Mouse (Mus musculus): ENCODE results near the gene Pole4. TPM values are rescaled to one million over a fixed set of nuclear protein-coding genes. Genes with fewer than 3 reads are reported as not detected.

Pole4 gene
- polyA plus RNA-seq, 1 experiment from 2014 or later = 126 TPM

DNA sequence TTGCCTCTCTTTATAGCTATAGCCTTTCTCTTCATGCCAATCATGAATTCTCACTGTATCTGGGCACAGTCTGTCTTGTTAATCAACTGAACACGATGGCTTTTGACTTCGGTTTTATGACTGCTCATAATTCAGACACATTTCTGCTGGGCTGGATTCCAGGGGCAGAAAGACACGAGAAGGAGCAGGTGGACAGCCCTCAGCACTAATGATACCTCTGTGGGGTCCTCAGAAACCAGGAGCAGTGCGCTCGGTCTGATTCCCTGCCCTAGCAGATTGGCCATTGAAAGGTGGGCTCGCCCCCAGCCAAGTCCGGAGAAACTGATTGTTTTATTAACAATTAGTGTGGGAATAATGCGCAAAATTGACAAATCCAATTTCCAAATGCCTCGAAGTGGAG lies 101.9 kb downstream of the Pole4 start:
- no peak overlapping the region for H3K4me2 ChIP-seq (replicated peaks; ENCODE audit: low read depth, low read length)
- no peak for ATAC-seq (ENCODE audit: insufficient number of reproducible peaks, insufficient read depth, low FRiP score, low read depth)
- no peak overlapping the region for H3K4me3 ChIP-seq (ENCODE audit: low read depth, low read length)
- no peaks in the 10 kb centered on the region for H3K36me3 ChIP-seq (ENCODE audit: control insufficient read depth, insufficient read depth, low read length)
- H3K27ac ChIP-seq (ENCODE audit: low read length) = no peak overlapping the region
- no peaks in the 10 kb centered on the region for H3K4me1 ChIP-seq (ENCODE audit: control insufficient read depth, insufficient read depth, low read length)
- H3K9ac ChIP-seq (replicated peaks; ENCODE audit: low read depth, low read length) = no peak overlapping the region
- H3K9me3 ChIP-seq (ENCODE audit: control insufficient read depth, low read depth, low read length) = no peaks in the 10 kb centered on the region
- 82% methylated on average over 9 of the region's 9 CpGs for WGBS
- no peaks in the 10 kb centered on the region for H3K27me3 ChIP-seq (ENCODE audit: control insufficient read depth, insufficient read depth, low read length)

- H3K27ac ChIP-seq (ENCODE audit: low read length) = no peak overlapping the region
- no peak for ATAC-seq (ENCODE audit: insufficient number of reproducible peaks, insufficient read depth, low FRiP score, low read depth)
- no peaks in the 10 kb centered on the region for H3K4me1 ChIP-seq (ENCODE audit: control insufficient read depth, insufficient read depth, low read length)
- no peaks in the 10 kb centered on the region for H3K36me3 ChIP-seq (ENCODE audit: control insufficient read depth, insufficient read depth, low read length)
- no peak overlapping the region for H3K9ac ChIP-seq (replicated peaks; ENCODE audit: low read depth, low read length)
- H3K27me3 ChIP-seq (ENCODE audit: control insufficient read depth, insufficient read depth, low read length) = no peaks in the 10 kb centered on the region
- H3K4me3 ChIP-seq (ENCODE audit: low read depth, low read length) = no peak overlapping the region
- 67% methylated on average over 8 of the region's 8 CpGs for WGBS
- no peaks in the 10 kb centered on the region for H3K9me3 ChIP-seq (ENCODE audit: control insufficient read depth, low read depth, low read length)
- H3K4me2 ChIP-seq (replicated peaks; ENCODE audit: low read depth, low read length) = no peak overlapping the region
Measured at GRCm38 (mm10) chr6:82595461-82596090, 109.6 kb downstream of the Pole4 start.

DNA sequence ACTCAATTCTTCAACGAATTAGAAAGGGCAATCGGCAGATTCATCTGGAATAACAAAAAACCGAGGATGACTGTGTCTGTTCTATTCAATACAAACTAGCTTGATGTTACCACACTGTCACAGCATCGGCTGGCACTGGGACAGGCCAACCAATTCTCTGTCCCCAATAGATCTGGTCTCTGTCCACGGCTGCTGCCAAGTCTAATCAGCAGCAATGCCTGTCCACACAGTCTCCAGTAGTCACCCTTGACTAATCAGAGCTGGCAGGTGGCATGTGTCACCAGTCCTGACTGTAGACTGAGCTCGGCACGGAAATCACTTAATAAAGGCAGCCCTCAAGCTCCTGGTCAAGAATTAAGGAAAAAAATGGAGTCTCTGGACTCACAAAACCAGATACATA lies 115.8 kb downstream of the Pole4 start:
- no peak overlapping the region for H3K9ac ChIP-seq (replicated peaks; ENCODE audit: low read depth, low read length)
- H3K4me2 ChIP-seq (replicated peaks; ENCODE audit: low read depth, low read length) = no peak overlapping the region
- H3K9me3 ChIP-seq (ENCODE audit: control insufficient read depth, low read depth, low read length) = no peaks in the 10 kb centered on the region
- no peaks in the 10 kb centered on the region for H3K4me1 ChIP-seq (ENCODE audit: control insufficient read depth, insufficient read depth, low read length)
- no peaks in the 10 kb centered on the region for H3K27me3 ChIP-seq (ENCODE audit: control insufficient read depth, insufficient read depth, low read length)
- no peak overlapping the region for H3K27ac ChIP-seq (ENCODE audit: low read length)
- ATAC-seq (ENCODE audit: insufficient number of reproducible peaks, insufficient read depth, low FRiP score, low read depth) = no peak
- H3K4me3 ChIP-seq (ENCODE audit: low read depth, low read length) = no peak overlapping the region
- H3K36me3 ChIP-seq (ENCODE audit: control insufficient read depth, insufficient read depth, low read length) = no peaks in the 10 kb centered on the region
- 83% methylated on average over 7 of the region's 7 CpGs for WGBS

GRCm38 (mm10) chr6:82585396-82585795 lies 119.8 kb downstream of the Pole4 start:
- Histone ChIP-seq H3K27ac (ENCODE audit: low read length) (no peak overlapping the region), H3K36me3 (ENCODE audit: control insufficient read depth, insufficient read depth, low read length) (no peaks in the 10 kb centered on the region), H3K4me1 (ENCODE audit: control insufficient read depth, insufficient read depth, low read length) (no peaks in the 10 kb centered on the region), H3K9me3 (ENCODE audit: control insufficient read depth, low read depth, low read length) (no peaks in the 10 kb centered on the region), H3K9ac (replicated peaks; ENCODE audit: low read depth, low read length) (no peak overlapping the region), H3K4me2 (replicated peaks; ENCODE audit: low read depth, low read length) (no peak overlapping the region), H3K4me3 (ENCODE audit: low read depth, low read length) (no peak overlapping the region), H3K27me3 (ENCODE audit: control insufficient read depth, insufficient read depth, low read length) (no peaks in the 10 kb centered on the region)
- 64% methylated on average over 5 of the region's 6 CpGs for WGBS
- ATAC-seq (ENCODE audit: insufficient number of reproducible peaks, insufficient read depth, low FRiP score, low read depth) = no peak

- H3K27me3 ChIP-seq (ENCODE audit: control insufficient read depth, insufficient read depth, low read length) = no peaks in the 10 kb centered on the region
- WGBS = 78% methylated on average over 5 of the region's 5 CpGs
- H3K4me2 ChIP-seq (replicated peaks; ENCODE audit: low read depth, low read length) = no peak overlapping the region
- no peak for ATAC-seq (ENCODE audit: insufficient number of reproducible peaks, insufficient read depth, low FRiP score, low read depth)
- no peaks in the 10 kb centered on the region for H3K36me3 ChIP-seq (ENCODE audit: control insufficient read depth, insufficient read depth, low read length)
- no peak overlapping the region for H3K4me3 ChIP-seq (ENCODE audit: low read depth, low read length)
- H3K27ac ChIP-seq (ENCODE audit: low read length) = no peak overlapping the region
- no peaks in the 10 kb centered on the region for H3K9me3 ChIP-seq (ENCODE audit: control insufficient read depth, low read depth, low read length)
- H3K4me1 ChIP-seq (ENCODE audit: control insufficient read depth, insufficient read depth, low read length) = no peaks in the 10 kb centered on the region
- H3K9ac ChIP-seq (replicated peaks; ENCODE audit: low read depth, low read length) = no peak overlapping the region
Measured at GRCm38 (mm10) chr6:82575445-82575844, 129.7 kb downstream of the Pole4 start.

Other genes starting within 250 kb of the Pole4 start
- gene Hk2, start 69.1 kb upstream of the Pole4 start, polyA plus RNA-seq (2014; fragmentation: Nextera tagmentation; extraction: Ambion mirVana) = 32.9 and 38.1 TPM in 2 replicates
- gene Sema4f, start 234.4 kb upstream of the Pole4 start, polyA plus RNA-seq (2014; fragmentation: Nextera tagmentation; extraction: Ambion mirVana) = 1.8 and 1.9 TPM in 2 replicates
- gene M1ap, start 241.5 kb upstream of the Pole4 start, polyA plus RNA-seq (2014; fragmentation: Nextera tagmentation; extraction: Ambion mirVana) = 0.35 and 0.87 TPM in 2 replicates